9 mouse cellular contexts compared by ENCODE assay signal in genomic region chr7:19068707-19069106, GRCm38 (mm10). TPM values are rescaled to one million over a fixed set of nuclear protein-coding genes. Genes with fewer than 3 reads are reported as not detected.
DNase-seq lines count a peak whose midpoint lies in the region; ATAC-seq and TF ChIP-seq lines count a peak whose summit lies in the region.
"Had no signal": no experiment of that assay in that cellular context is flagged by ENCODE, and none has a peak within 500 bp of the region (broad histone marks: within the 10 kb centered on the region; RNA-seq: fewer than 3 reads in every experiment).

No protein-coding gene starts in this region.

- H3K27ac ChIP-seq in gastrocnemius, adult 2 months, result no peak overlapping the region
- H3K27ac ChIP-seq in testis, adult 2 months (ENCODE audit: control insufficient read depth, insufficient read depth, low read depth, low read length), result no peak overlapping the region
- no peak overlapping the region for H3K27ac ChIP-seq in hindbrain, postnatal 0 days
- H3K27ac ChIP-seq: embryonic facial prominence, embryonic 13.5 days had no signal

- DNase-seq in gastrocnemius, adult 2 months, result peak; percentile 79
- DNase-seq in gastrocnemius, postnatal 14 days, result no peak
- DNase-seq in testis, postnatal 14 days (ENCODE audit: low spot score), result no peak
- DNase-seq in c-Kit-positive CD71-negative TER-119-negative erythroid progenitor cells, embryonic 14.5 days (ENCODE audit: low read depth), result peak; percentile 76
- DNase-seq in hindbrain, postnatal 0 days (ENCODE audit: low spot score), result peak; percentile 81
- DNase-seq in lung, postnatal 4 days, result peak; percentile 59 to 78
- DNase-seq in thymus, postnatal 14 days, result peak; percentile 78

- 4% methylated on average over 2 of the region's 2 CpGs for WGBS in hindbrain, postnatal 0 days

- H3K4me1 ChIP-seq in testis, adult 2 months (ENCODE audit: control insufficient read depth, insufficient read depth, low read length), result peaks cover 28% of the 10 kb centered on the region
- no peaks in the 10 kb centered on the region for H3K4me1 ChIP-seq in hindbrain, postnatal 0 days (ENCODE audit: insufficient read depth, low read length)
- H3K4me1 ChIP-seq: embryonic facial prominence, embryonic 13.5 days had no signal

- H3K36me3 ChIP-seq in testis, adult 2 months (ENCODE audit: control insufficient read depth, insufficient read depth, low read length), result no peaks in the 10 kb centered on the region
- H3K36me3 ChIP-seq in hindbrain, postnatal 0 days (ENCODE audit: insufficient read depth, low read length), result no peaks in the 10 kb centered on the region
- H3K36me3 ChIP-seq: embryonic facial prominence, embryonic 13.5 days had no signal

- H3K27me3 ChIP-seq in testis, adult 2 months (ENCODE audit: control insufficient read depth, insufficient read depth, low read length), result no peaks in the 10 kb centered on the region
- peaks cover 13% of the 10 kb centered on the region for H3K27me3 ChIP-seq in hindbrain, postnatal 0 days (ENCODE audit: insufficient read depth, low read length)

- H3K9me3 ChIP-seq in hindbrain, postnatal 0 days (ENCODE audit: low read length), result no peaks in the 10 kb centered on the region
- H3K9me3 ChIP-seq: embryonic facial prominence, embryonic 13.5 days had no signal

- TF ChIP-seq POLR2A in testis, adult 2 months (IDR thresholded peaks at IDR 0.05; ENCODE audit: control insufficient read depth, low read depth, low read length), result no peak

- intact Hi-C loops in gastrocnemius, adult 2 months (cut with DNase I), result loop anchor here (1.0 to 5.0 kb wide), 2 partner anchors 25 to 39 kb away; no protein-coding TSS in a partner anchor
- intact Hi-C loops in gastrocnemius, postnatal 14 days (cut with DNase I; ENCODE audit: low total_unique reads), result loop anchor here (2.0 kb wide), 1 partner anchor 24 kb away; no protein-coding TSS in a partner anchor

- peak; percentile 88 for TF ChIP-seq CTCF in gastrocnemius, adult 2 months (IDR thresholded peaks at IDR 0.05)
- TF ChIP-seq CTCF in testis, adult 2 months (IDR thresholded peaks at IDR 0.05; ENCODE audit: control insufficient read depth, insufficient read depth, insufficient replicate concordance, low read depth, low read length), result 0 out of 2 replicates have a peak, but pooled peaks have one; percentile 22
- peak; percentile 84 for TF ChIP-seq CTCF in hindbrain, postnatal 0 days (IDR thresholded peaks at IDR 0.05; ENCODE audit: low read depth)

- H3K4me3 ChIP-seq in gastrocnemius, adult 2 months, result no peak overlapping the region
- H3K4me3 ChIP-seq in testis, adult 2 months (ENCODE audit: control insufficient read depth, low read depth, low read length), result no peak overlapping the region
- no peak overlapping the region for H3K4me3 ChIP-seq in hindbrain, postnatal 0 days (ENCODE audit: low read length)
- H3K4me3 ChIP-seq: embryonic facial prominence, embryonic 13.5 days had no signal

- ATAC-seq in hindbrain, postnatal 0 days, result no peak

- H3K4me2 ChIP-seq in hindbrain, postnatal 0 days (ENCODE audit: low read depth, low read length), result no peak overlapping the region
- H3K4me2 ChIP-seq: embryonic facial prominence, embryonic 13.5 days had no signal

- no peak overlapping the region for H3K9ac ChIP-seq in hindbrain, postnatal 0 days (replicated peaks; ENCODE audit: low read length)
- H3K9ac ChIP-seq: embryonic facial prominence, embryonic 13.5 days had no signal

RNA-seq across cellular contexts. Expression of gene Dmwd, which starts 7.3 kb away (rescaled TPM):
- total RNA-seq in gastrocnemius, adult 2 months (2021), result 10 to 100 TPM; 31.9 to 32.1 TPM
- total RNA-seq in gastrocnemius, postnatal 14 days (2021), result 10 to 100 TPM; 22.1 to 25.5 TPM
- 83.7 and 92.1 TPM in 2 replicates for polyA plus RNA-seq in testis, adult 2 months (2012; rRNA removed)
- 145 and 151 TPM in 2 replicates for total RNA-seq in hindbrain, postnatal 0 days (2014; rRNA removed)
- polyA plus RNA-seq in hindbrain, postnatal 0 days (2015; fragmentation: Nextera tagmentation; extraction: Ambion mirVana), result 28.9 and 30.9 TPM in 2 replicates

RNA-seq across cellular contexts. Expression of gene Rsph6a, which starts 14.2 kb away (rescaled TPM):
- total RNA-seq in gastrocnemius, adult 2 months (2021), result not detected
- total RNA-seq in gastrocnemius, postnatal 14 days (2021), result not detected
- 226 and 241 TPM in 2 replicates for polyA plus RNA-seq in testis, adult 2 months (2012; rRNA removed)
- not detected in 2 replicates for total RNA-seq in hindbrain, postnatal 0 days (2014; rRNA removed)
- 0.19 and 0.44 TPM in 2 replicates for polyA plus RNA-seq in hindbrain, postnatal 0 days (2015; fragmentation: Nextera tagmentation; extraction: Ambion mirVana)
- polyA plus RNA-seq: embryonic facial prominence, embryonic 13.5 days had no signal

RNA-seq across cellular contexts. Expression of gene Dmpk, which starts 14.9 kb away (rescaled TPM):
- 100 to 1,000 TPM; 265 to 336 TPM for total RNA-seq in gastrocnemius, adult 2 months (2021)
- 100 to 1,000 TPM; 241 to 257 TPM for total RNA-seq in gastrocnemius, postnatal 14 days (2021)
- polyA plus RNA-seq in testis, adult 2 months (2012; rRNA removed), result 75.3 and 91.2 TPM in 2 replicates
- 19.5 and 27.8 TPM in 2 replicates for total RNA-seq in hindbrain, postnatal 0 days (2014; rRNA removed)
- polyA plus RNA-seq in hindbrain, postnatal 0 days (2015; fragmentation: Nextera tagmentation; extraction: Ambion mirVana), result 4.8 and 5.6 TPM in 2 replicates

RNA-seq across cellular contexts. Expression of gene Six5, which starts 25.7 kb away (rescaled TPM):
- total RNA-seq in gastrocnemius, adult 2 months (2021), result 1 to 10 TPM in 1 of 2 experiments, under 1 TPM in 1; 0.89 to 2.3 TPM
- 1 to 10 TPM; 3.1 to 3.8 TPM for total RNA-seq in gastrocnemius, postnatal 14 days (2021)
- 3.3 and 3.5 TPM in 2 replicates for polyA plus RNA-seq in testis, adult 2 months (2012; rRNA removed)
- 10.3 and 12.1 TPM in 2 replicates for total RNA-seq in hindbrain, postnatal 0 days (2014; rRNA removed)
- 1.4 and 1.5 TPM in 2 replicates for polyA plus RNA-seq in hindbrain, postnatal 0 days (2015; fragmentation: Nextera tagmentation; extraction: Ambion mirVana)

RNA-seq across cellular contexts. Expression of gene Sympk, which starts 44.5 kb away (rescaled TPM):
- 10 to 100 TPM; 70.9 to 81.5 TPM for total RNA-seq in gastrocnemius, adult 2 months (2021)
- total RNA-seq in gastrocnemius, postnatal 14 days (2021), result 10 to 100 TPM; 38.2 to 41.1 TPM
- polyA plus RNA-seq in testis, adult 2 months (2012; rRNA removed), result 196 and 222 TPM in 2 replicates
- total RNA-seq in hindbrain, postnatal 0 days (2014; rRNA removed), result 85.4 and 88.0 TPM in 2 replicates
- polyA plus RNA-seq in hindbrain, postnatal 0 days (2015; fragmentation: Nextera tagmentation; extraction: Ambion mirVana), result 19.2 TPM in 2 replicates

Comparison
In these comparisons a context has a peak if more than half of its experiments do, and no peak if none do; other contexts are left out.
1. DNase-seq: peak in gastrocnemius, adult 2 months (single experiment), c-Kit-positive CD71-negative TER-119-negative erythroid progenitor cells, embryonic 14.5 days (single experiment), hindbrain, postnatal 0 days (single experiment), lung, postnatal 4 days (2 of 2) and thymus, postnatal 14 days (single experiment); none in gastrocnemius, postnatal 14 days (single experiment) and testis, postnatal 14 days (single experiment).
2. CTCF ChIP-seq: peak in every context shown above with its lines; median percentile 88 in gastrocnemius, adult 2 months; 84 in hindbrain, postnatal 0 days; 22 in testis, adult 2 months.